Mouse (Mus musculus): Measurements from ENCODE around the gene Wrnip1. TPM values are rescaled to one million over a fixed set of nuclear protein-coding genes. Genes with fewer than 3 reads are reported as not detected.

Gene Wrnip1
- total and polyA plus RNA-seq, 3 experiments = 38.8 to 50.6 TPM; not detected in 1

- no peak; the same call in 1 of the 2 replicates for TF ChIP-seq ETS1 (IDR thresholded peaks at IDR 0.05; ENCODE audit: low read depth, low read length)
- TF ChIP-seq ZC3H11A (IDR thresholded peaks at IDR 0.05; ENCODE audit: low read depth, low read length) = no peak
- no peak for TF ChIP-seq POLR2AphosphoS2 (IDR thresholded peaks at IDR 0.05; ENCODE audit: low read length)
- TF ChIP-seq RAD21 (IDR thresholded peaks at IDR 0.05; ENCODE audit: low read depth, low read length) = no peak
- TF ChIP-seq NRF1 (IDR thresholded peaks at IDR 0.05; ENCODE audit: insufficient read depth, low read depth, low read length, poor library complexity, severe bottlenecking) = no peak
- TF ChIP-seq CHD2 (IDR thresholded peaks at IDR 0.05; ENCODE audit: low read length) = no peak
- TF ChIP-seq TBP (IDR thresholded peaks at IDR 0.05; ENCODE audit: low read depth, low read length) = no peak
- no peak for TF ChIP-seq ZKSCAN1 (IDR thresholded peaks at IDR 0.05; ENCODE audit: low read depth, low read length)
- TF ChIP-seq TAL1 (IDR thresholded peaks at IDR 0.05; ENCODE audit: low read length) = no peak
- TF ChIP-seq SIN3A (IDR thresholded peaks at IDR 0.05; ENCODE audit: low read length) = peak; percentile 34; the same call in 1 of the 2 replicates
- no peak for TF ChIP-seq SMC3 (IDR thresholded peaks at IDR 0.05; ENCODE audit: low read depth, low read length)
- no peak for TF ChIP-seq MEF2A (IDR thresholded peaks at IDR 0.05; ENCODE audit: extremely low read depth, insufficient replicate concordance, low read depth, low read length, poor library complexity, severe bottlenecking)
- no peak for TF ChIP-seq RCOR1 (IDR thresholded peaks at IDR 0.05; ENCODE audit: low read depth, low read length)
- TF ChIP-seq POLR2AphosphoS5 (IDR thresholded peaks at IDR 0.05; ENCODE audit: borderline replicate concordance, low read depth, low read length) = no peak
- no peak for TF ChIP-seq E2F4 (IDR thresholded peaks at IDR 0.05; ENCODE audit: borderline replicate concordance, low read depth, low read length)
Observed at GRCm38 (mm10) chr13:32849092-32849491, 47.3 kb downstream of the Wrnip1 start (continued).

- Histone ChIP-seq H3K9me3 (replicated peaks; ENCODE audit: insufficient read depth, low read length) (no peaks in the 10 kb centered on the region), H3K79me2 (ENCODE audit: control insufficient read depth, insufficient read depth, low read length, poor library complexity) (no peaks in the 10 kb centered on the region), H3K27ac (ENCODE audit: control insufficient read depth, low read depth, low read length) (peak overlapping the region; percentile 63), H3K4me3 (ENCODE audit: control insufficient read depth in 1 of 2, insufficient read depth in 1 of 2, low read depth in 2 of 2, low read length in 2 of 2) (no peak overlapping the region), H3K9ac (ENCODE audit: control insufficient read depth, low read depth, low read length, poor library complexity, severe bottlenecking) (no peak overlapping the region), H3K4me1 (ENCODE audit: control insufficient read depth in 1 of 2, insufficient read depth in 2 of 2, low read length in 2 of 2) (peaks cover 10 to 31% of the 10 kb centered on the region in 2 experiments), H3K36me3 (ENCODE audit: control insufficient read depth in 1 of 2, insufficient read depth in 2 of 2, low read length in 2 of 2) (peaks cover 0 to 15% of the 10 kb centered on the region in 2 experiments; a peak in 2 of 4 replicates), H3K27me3 (ENCODE audit: control insufficient read depth in 1 of 2, insufficient read depth in 2 of 2, low read length in 2 of 2) (no peaks in the 10 kb centered on the region; a peak in 1 of 4 replicates)
- no peak for TF ChIP-seq ZMIZ1 (IDR thresholded peaks at IDR 0.05; ENCODE audit: low read depth, low read length)
- no peak for TF ChIP-seq POLR2A (IDR thresholded peaks at IDR 0.05; ENCODE audit: control insufficient read depth in 1 of 2, insufficient read depth in 1 of 2, low read depth in 1 of 2, low read length in 2 of 2, poor library complexity in 1 of 2)
- peak; percentile 11; the same call in 1 of the 2 replicates for TF ChIP-seq MAX (IDR thresholded peaks at IDR 0.05; ENCODE audit: low read length)
- TF ChIP-seq UBTF (IDR thresholded peaks at IDR 0.05; ENCODE audit: borderline replicate concordance, insufficient read depth, low read depth, low read length) = no peak
- no peak for TF ChIP-seq MEF2A (IDR thresholded peaks at IDR 0.05; ENCODE audit: extremely low read depth, insufficient replicate concordance, low read depth, low read length, poor library complexity, severe bottlenecking)
- no peak for TF ChIP-seq ETS1 (IDR thresholded peaks at IDR 0.05; ENCODE audit: low read depth, low read length)
- TF ChIP-seq MAZ (IDR thresholded peaks at IDR 0.05; ENCODE audit: low read depth, low read length) = no peak
- TF ChIP-seq NRF1 (IDR thresholded peaks at IDR 0.05; ENCODE audit: insufficient read depth, low read depth, low read length, poor library complexity, severe bottlenecking) = no peak
- TF ChIP-seq SIN3A (IDR thresholded peaks at IDR 0.05; ENCODE audit: low read length) = peak; percentile 13; the same call in 1 of the 2 replicates
- DNase-seq (ENCODE audit: low read depth, low spot score) = no peak
Observed at GRCm38 (mm10) chr13:32849531-32850123, 47.8 kb downstream of the Wrnip1 start.
